Mouse (Mus musculus): Measurements from ENCODE around the gene Adipor2. TPM values are rescaled to one million over a fixed set of nuclear protein-coding genes. Genes with fewer than 3 reads are reported as not detected.

The Adipor2 gene
- polyA plus RNA-seq, 1 experiment, result 370 TPM

DNA sequence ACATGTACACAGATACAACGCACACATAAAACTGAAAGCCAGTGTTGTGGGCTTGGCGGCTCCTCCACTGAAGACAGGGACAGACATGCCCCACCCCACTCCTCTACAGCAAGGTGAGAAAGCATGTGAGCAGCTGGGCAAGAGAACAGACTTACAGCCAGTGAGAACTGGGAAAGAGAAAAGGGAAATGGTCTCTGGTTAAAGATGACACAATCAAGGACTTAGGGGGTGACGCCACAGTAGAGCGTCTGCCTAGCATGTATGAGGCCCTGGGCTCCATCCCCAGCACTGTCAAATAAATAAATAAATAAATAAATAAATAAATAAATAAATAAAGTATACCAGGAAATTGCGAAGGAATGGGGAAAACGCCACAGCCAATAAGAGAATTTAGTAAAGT lies 114.2 kb downstream of the Adipor2 start:
- no peak overlapping the region for H3K4me3 ChIP-seq (ENCODE audit: insufficient read depth, low read depth, low read length)
- H3K27ac ChIP-seq (replicated peaks; ENCODE audit: low read depth, low read length), result no peak overlapping the region
- no peaks in the 10 kb centered on the region for H3K4me1 ChIP-seq (ENCODE audit: control insufficient read depth, insufficient read depth, insufficient read length, low read length)

Other genes starting within 250 kb of the Adipor2 start
- gene Dcp1b, start 242.5 kb downstream of the Adipor2 start, polyA plus RNA-seq (2012; ENCODE audit: insufficient read depth, insufficient read length, missing spikeins), result 4.9 and 5.8 TPM in 2 replicates
- gene Cacna1c, start 221.3 kb downstream of the Adipor2 start, polyA plus RNA-seq (2012; ENCODE audit: insufficient read depth, insufficient read length, missing spikeins), result 0.48 and 2.1 TPM in 2 replicates
- gene Cacna2d4, start 181.2 kb downstream of the Adipor2 start, polyA plus RNA-seq (2012; ENCODE audit: insufficient read depth, insufficient read length, missing spikeins), result not detected in 2 replicates
- 0.54 TPM in 1 of 2 replicates, not detected in the other for gene Lrtm2, start 86.9 kb downstream of the Adipor2 start, polyA plus RNA-seq (2012; ENCODE audit: insufficient read depth, insufficient read length, missing spikeins)
- 12.4 and 12.7 TPM in 2 replicates for gene Fbxl14, start 62.0 kb upstream of the Adipor2 start, polyA plus RNA-seq (2012; ENCODE audit: insufficient read depth, insufficient read length, missing spikeins)
- not detected in 2 replicates for gene Wnt5b, start 126.6 kb upstream of the Adipor2 start, polyA plus RNA-seq (2012; ENCODE audit: insufficient read depth, insufficient read length, missing spikeins)

All from brown adipose tissue, adult 24 weeks (tissue).